8 mouse cellular contexts compared by ENCODE assay signal in the genomic region with DNA sequence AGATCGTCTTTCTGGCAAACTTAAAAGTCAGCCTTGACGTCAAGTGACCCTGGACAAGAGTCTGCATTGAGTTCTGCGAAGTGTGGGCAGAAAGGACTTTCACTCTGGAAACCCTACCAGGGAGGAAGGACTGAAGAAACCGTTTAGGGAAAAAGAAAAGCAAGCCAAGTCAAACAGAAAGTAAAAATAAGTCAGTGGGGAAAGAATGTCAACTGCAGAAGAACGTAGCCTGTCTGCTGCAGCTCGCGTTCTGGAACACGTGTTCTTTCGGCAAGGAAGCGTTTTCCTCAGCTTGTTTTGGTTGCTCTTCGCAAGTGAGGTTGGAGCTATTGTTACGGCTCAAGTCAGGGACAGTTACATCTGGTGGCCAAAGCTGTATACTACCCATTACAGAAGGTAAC.
A peak's percentile ranks its signal among the peaks of the same experiment; 100 is the strongest.
DNase-seq lines count a peak whose midpoint lies in the region; ATAC-seq and TF ChIP-seq lines count a peak whose summit lies in the region.

No protein-coding gene starts in this region.

- H3K27ac ChIP-seq in cortical plate, adult 2 months (ENCODE audit: insufficient read depth, low read length), result no peak overlapping the region
- H3K27ac ChIP-seq in stomach, postnatal 0 days (replicated peaks), result peak overlapping the region; percentile 59; the same call in 1 of the 2 replicates
- H3K27ac ChIP-seq in midbrain, embryonic 16.5 days (ENCODE audit: low read length), result no peak overlapping the region

- peak overlapping the region; percentile 25 for H3K4me3 ChIP-seq in cortical plate, adult 2 months (ENCODE audit: insufficient read depth, low read length)
- peak overlapping the region; percentile 80 for H3K4me3 ChIP-seq in lung, adult 2 months (replicated peaks; ENCODE audit: extremely low read depth, low read depth, low read length)
- peak overlapping the region; percentile 12 for H3K4me3 ChIP-seq in stomach, postnatal 0 days (ENCODE audit: low read depth, low read length)
- H3K4me3 ChIP-seq in midbrain, embryonic 16.5 days (ENCODE audit: low read depth, low read length), result no peak overlapping the region

- no peak for TF ChIP-seq CTCF in cortical plate, adult 2 months (IDR thresholded peaks at IDR 0.05; ENCODE audit: extremely low read depth, insufficient read depth, low read length)
- no peak for TF ChIP-seq CTCF in lung, adult 2 months (IDR thresholded peaks at IDR 0.05; ENCODE audit: insufficient read depth, low read length)
- no peak for TF ChIP-seq CTCF in stomach, postnatal 0 days (IDR thresholded peaks at IDR 0.05; ENCODE audit: low read depth)

- H3K9me3 ChIP-seq in stomach, postnatal 0 days (ENCODE audit: control insufficient read depth, low read length), result no peaks in the 10 kb centered on the region
- H3K9me3 ChIP-seq in midbrain, embryonic 16.5 days (replicated peaks; ENCODE audit: control insufficient read depth, low read length, poor library complexity, severe bottlenecking), result no peaks in the 10 kb centered on the region

- peak overlapping the region; percentile 35 for H3K4me2 ChIP-seq in stomach, postnatal 0 days (replicated peaks; ENCODE audit: low read depth)
- no peak overlapping the region for H3K4me2 ChIP-seq in midbrain, embryonic 16.5 days (ENCODE audit: low read length)

- TF ChIP-seq POLR2A in cortical plate, adult 2 months (IDR thresholded peaks at IDR 0.05; ENCODE audit: extremely low read depth, insufficient read depth, low read length), result no peak
- peak; percentile 47; the same call in 1 of the 2 replicates for TF ChIP-seq POLR2A in lung, adult 2 months (IDR thresholded peaks at IDR 0.05; ENCODE audit: borderline replicate concordance, extremely low read depth, low read depth, low read length)

- no peak overlapping the region for H3K9ac ChIP-seq in stomach, postnatal 0 days (ENCODE audit: low read length)
- no peak overlapping the region for H3K9ac ChIP-seq in midbrain, embryonic 16.5 days (ENCODE audit: low read depth, low read length)

- peak; percentile 51; the same call in 1 of the 2 replicates for ATAC-seq in stomach, postnatal 0 days (ENCODE audit: low FRiP score, low TSS enrichment)
- ATAC-seq in midbrain, embryonic 16.5 days, result no peak

- H3K4me1 ChIP-seq in cortical plate, adult 2 months (ENCODE audit: control insufficient read depth, insufficient read depth, low read length), result no peaks in the 10 kb centered on the region
- H3K4me1 ChIP-seq in lung, adult 2 months (ENCODE audit: control insufficient read depth, insufficient read depth, low read length), result peaks cover 8% of the 10 kb centered on the region
- no peaks in the 10 kb centered on the region for H3K4me1 ChIP-seq in stomach, postnatal 0 days (replicated peaks; ENCODE audit: control insufficient read depth, insufficient read depth)
- no peaks in the 10 kb centered on the region for H3K4me1 ChIP-seq in midbrain, embryonic 16.5 days (ENCODE audit: control insufficient read depth, insufficient read depth, low read length)

- no peaks in the 10 kb centered on the region for H3K36me3 ChIP-seq in stomach, postnatal 0 days (ENCODE audit: control insufficient read depth, insufficient read depth, low read length)
- no peaks in the 10 kb centered on the region for H3K36me3 ChIP-seq in midbrain, embryonic 16.5 days (ENCODE audit: control insufficient read depth, insufficient read depth, low read length)

- 3% methylated on average over 12 of the region's 12 CpGs for WGBS in lung, adult 2 months
- WGBS in stomach, postnatal 0 days, result 29% methylated on average over 12 of the region's 12 CpGs
- 81% methylated on average over 12 of the region's 12 CpGs for WGBS in midbrain, embryonic 16.5 days

- H3K27me3 ChIP-seq in stomach, postnatal 0 days (ENCODE audit: control insufficient read depth, insufficient read depth, low read length), result no peaks in the 10 kb centered on the region
- no peaks in the 10 kb centered on the region for H3K27me3 ChIP-seq in midbrain, embryonic 16.5 days (ENCODE audit: control insufficient read depth, insufficient read depth, low read depth, low read length)

- no peak for TF ChIP-seq EP300 in stomach, postnatal 0 days (optimal IDR thresholded peaks at IDR 0.05)

- peak; percentile 13 to 21 for DNase-seq in urinary bladder, adult 18-20 months (ENCODE audit: low spot score in 2 of 2)
- no peak for DNase-seq in urinary bladder, adult 2 months (ENCODE audit: low spot score)
- DNase-seq in heart, postnatal 4 days, result peak; percentile 40
- DNase-seq in lung, adult 2 months, result peak; percentile 48
- peak; percentile 17 for DNase-seq in stomach, postnatal 0 days (ENCODE audit: low spot score)
- DNase-seq in retina, embryonic 14.5 days (ENCODE audit: low spot score), result no peak

Comparison
In these comparisons a context has a peak if more than half of its experiments do, and no peak if none do; other contexts are left out.
1. DNase-seq: peak in urinary bladder, adult 18-20 months (2 of 2), heart, postnatal 4 days (single experiment), lung, adult 2 months (single experiment) and stomach, postnatal 0 days (single experiment); none in urinary bladder, adult 2 months (single experiment) and retina, embryonic 14.5 days (single experiment).